Mouse (Mus musculus): Measurements from ENCODE around the gene Mrpl53.

The Mrpl53 gene

GRCm38 (mm10) chr6:83095968-83096367, 12.9 kb upstream of the Mrpl53 start:
- DNase-seq = no peak

DNA sequence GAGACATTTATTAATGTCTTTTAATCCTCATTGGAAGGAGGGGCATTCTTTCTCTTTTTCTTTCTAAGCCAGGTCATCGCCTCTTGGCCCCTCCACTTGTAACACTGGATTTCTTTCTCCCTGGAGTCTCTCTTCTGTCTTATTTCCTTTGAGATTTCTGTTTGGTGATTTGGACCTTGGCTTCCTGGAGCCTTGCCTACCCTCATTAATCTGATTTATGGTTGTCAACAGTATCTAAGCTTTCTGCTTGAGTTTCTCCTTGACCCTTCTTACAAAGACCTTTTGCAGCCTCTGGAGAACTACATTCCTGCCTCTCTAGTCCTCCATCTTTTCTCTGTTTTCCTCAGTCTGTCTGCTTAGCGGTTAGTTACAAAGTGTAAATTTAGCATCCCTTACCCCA, 10.4 kb upstream of the Mrpl53 start:
- peak; percentile 77 to 85 for DNase-seq

GRCm38 (mm10) chr6:83101316-83101687, 7.5 kb upstream of the Mrpl53 start, which contains the start of the genes Ccdc142 and Gm42688:
Ccdc142 (plus strand) TSS chr6:83101601.
Gm42688 (plus strand) TSS chr6:83101617.
- peak; percentile 94 to 95 for DNase-seq

DNA sequence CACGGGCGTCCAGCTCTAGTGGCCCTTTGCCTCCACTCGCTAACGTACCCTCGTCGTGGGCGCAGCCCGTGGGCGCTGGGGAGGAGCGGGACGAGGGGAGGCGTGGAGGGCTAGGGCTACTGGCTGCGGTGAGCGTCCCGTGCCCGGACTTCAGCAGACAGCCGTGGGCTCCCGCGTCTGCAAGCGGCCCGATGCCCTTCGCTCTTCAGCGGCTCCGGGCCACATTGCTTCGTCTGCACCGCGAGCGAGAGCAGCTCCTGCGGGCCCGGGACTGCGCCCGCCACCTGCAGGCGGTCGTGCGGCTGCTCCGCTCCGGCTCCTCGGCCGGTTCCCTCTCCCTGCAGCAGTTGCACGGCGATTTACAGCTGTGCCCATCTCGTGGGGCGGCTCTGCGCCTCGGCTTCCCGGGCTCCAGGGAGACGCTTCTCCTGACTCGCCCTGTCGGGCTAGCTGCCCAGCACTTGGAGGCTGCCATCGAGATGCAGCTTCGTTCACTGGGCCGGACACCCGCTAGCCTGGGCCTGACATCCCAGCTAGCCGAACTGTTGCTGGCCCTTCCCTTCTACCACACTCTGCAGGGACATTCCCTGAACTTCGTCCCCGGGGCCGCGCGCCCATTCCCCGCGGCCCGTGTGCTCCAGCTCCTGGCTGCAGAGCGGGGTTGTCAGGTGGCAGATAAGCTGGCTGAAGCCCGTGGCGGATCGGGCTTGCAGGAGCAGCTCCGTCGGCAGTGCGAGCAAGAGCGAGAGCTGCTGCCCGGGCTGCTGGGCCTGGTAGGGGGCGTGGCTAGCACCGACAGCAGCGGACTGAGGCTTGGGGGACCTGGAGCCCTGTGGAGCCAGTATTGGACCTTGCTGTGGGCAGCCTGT, 6.9 kb upstream of the Mrpl53 start:
- DNase-seq = peak in 1 of 2 experiments; percentile 64

DNA sequence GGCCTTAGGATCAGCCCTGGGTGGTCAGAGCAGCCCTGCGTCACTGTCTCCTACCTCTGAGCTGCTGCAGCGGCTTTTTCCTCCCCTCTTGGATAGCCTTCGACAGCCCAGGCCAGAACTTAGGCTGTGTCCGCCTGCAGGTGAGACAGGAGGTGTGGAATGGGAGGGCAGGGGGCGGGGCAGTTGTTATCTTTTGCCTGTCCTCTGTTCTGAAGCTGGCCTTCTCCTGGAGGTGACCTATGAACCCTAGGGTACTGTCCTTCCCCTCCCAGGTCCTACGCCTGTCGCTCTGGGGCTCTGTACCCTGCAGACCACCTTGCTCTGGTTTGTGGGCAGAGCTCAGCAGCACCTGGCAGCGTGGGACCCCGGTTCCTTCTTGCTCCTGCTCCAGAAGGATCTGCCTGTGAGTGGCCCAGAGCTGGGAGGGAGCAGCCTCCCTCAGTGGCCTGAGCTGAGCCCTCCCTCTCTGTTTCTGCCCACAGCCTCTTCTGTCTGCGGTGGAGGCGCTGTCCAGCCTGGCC, 5.7 kb upstream of the Mrpl53 start:
- DNase-seq = no peak

DNA sequence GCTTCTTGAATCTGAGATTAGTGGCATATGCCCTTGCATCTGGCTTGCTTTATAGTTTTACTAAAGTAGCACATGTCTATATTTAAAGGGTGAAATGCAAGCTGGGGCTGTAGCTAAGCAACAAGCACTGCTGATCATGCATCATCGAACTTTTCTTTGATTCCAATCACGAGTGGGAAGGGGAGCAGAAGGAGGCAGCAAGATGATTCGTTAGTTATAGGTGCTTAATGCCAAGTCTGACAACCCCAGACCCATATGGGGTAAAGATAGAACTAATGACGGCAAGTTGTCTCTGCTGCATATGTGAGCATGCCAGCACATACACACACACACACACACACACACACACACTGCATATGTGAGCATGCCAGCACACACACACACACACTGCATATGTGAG, 4.7 kb upstream of the Mrpl53 start:
- DNase-seq = no peak

- DNase-seq = peak; percentile 74 to 82
Measured at GRCm38 (mm10) chr6:83107566-83108400, 1.1 kb upstream of the Mrpl53 start.

GRCm38 (mm10) chr6:83111510-83112136, 2.8 kb downstream of the Mrpl53 start:
- DNase-seq = no peak

GRCm38 (mm10) chr6:83115011-83115671, 6.3 kb downstream of the Mrpl53 start, which contains the start of gene Mogs:
Mogs (plus strand) TSS chr6:83115496.
- DNase-seq = peak; percentile 90 to 94

- DNase-seq = no peak
Measured at GRCm38 (mm10) chr6:83115682-83116372, 7.0 kb downstream of the Mrpl53 start.

DNA sequence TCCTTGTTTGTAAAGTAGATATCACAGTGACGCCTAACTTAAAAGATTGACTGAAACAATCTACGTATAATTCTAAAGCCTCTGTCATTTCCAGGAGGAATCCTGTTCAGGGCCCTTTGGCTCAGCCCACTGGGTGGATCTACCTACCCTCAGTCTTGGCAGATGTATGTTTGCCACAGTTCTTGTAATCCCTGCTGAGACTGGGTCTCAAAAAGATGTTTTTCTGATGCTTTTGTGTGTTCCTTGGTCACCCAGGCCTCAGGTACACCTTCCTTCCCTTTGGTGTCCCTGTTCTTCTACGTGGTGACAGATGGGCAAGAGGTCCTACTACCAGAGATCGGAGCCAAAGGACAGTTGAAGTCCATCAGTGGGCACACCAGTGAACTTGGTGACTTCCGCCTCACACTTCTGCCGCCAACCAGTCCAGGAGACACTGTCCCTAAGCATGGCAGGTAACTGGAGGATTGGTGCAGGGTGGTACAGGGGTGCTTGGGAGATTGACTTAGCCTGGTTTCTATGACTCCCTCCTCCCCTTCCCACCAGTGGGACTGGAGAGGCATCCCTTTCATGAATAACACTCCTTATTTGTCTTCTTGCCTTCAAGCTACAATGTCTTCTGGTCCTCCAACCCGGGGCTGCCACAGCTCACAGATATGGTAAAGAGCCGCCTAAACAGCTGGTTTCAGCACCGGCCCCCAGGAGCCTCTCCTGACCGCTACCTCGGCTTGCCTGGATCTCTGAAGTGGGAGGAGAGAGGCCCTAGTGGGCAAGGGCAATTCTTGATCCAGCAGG, 7.7 kb downstream of the Mrpl53 start:
- no peak for DNase-seq

GRCm38 (mm10) chr6:83117165-83117438, 8.3 kb downstream of the Mrpl53 start:
- DNase-seq = no peak

GRCm38 (mm10) chr6:83117616-83118015, 8.8 kb downstream of the Mrpl53 start:
- DNase-seq = no peak

DNA sequence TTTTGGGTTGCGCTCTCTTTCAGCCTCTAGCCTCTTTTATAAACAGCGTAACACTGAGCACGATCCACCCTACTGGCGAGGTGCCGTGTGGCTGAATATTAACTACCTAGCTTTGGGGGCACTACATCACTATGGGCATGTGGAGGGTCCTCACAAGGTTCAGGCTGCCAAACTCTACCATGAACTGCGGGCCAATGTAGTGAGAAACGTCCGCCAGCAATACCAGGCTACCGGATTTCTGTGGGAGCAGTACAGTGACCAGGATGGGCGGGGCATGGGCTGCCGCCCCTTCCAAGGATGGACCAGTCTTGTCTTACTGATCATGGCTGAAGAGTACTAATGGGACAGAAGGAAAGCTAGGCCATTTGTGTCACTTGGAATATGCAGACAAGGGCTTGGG, 9.5 kb downstream of the Mrpl53 start:
- DNase-seq = no peak

GRCm38 (mm10) chr6:83118825-83119733, 10.2 kb downstream of the Mrpl53 start:
- no peak for DNase-seq

DNA sequence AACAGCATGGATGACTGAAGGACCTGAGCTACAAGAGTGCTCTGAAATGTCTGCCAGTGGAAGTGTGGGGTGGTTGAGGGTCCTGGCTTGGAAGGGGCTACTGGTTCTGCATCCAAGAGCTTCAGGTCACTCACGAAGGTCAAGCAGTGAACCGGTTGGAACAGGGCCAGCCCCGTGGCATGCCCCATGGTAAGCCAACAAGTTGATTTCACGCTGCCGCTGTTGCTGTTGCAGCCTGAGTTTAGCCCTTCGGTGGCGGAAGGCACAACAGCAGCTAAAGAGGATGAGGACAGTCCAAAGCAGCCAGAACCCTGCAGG, 10.9 kb downstream of the Mrpl53 start:
- no peak for DNase-seq

DNA sequence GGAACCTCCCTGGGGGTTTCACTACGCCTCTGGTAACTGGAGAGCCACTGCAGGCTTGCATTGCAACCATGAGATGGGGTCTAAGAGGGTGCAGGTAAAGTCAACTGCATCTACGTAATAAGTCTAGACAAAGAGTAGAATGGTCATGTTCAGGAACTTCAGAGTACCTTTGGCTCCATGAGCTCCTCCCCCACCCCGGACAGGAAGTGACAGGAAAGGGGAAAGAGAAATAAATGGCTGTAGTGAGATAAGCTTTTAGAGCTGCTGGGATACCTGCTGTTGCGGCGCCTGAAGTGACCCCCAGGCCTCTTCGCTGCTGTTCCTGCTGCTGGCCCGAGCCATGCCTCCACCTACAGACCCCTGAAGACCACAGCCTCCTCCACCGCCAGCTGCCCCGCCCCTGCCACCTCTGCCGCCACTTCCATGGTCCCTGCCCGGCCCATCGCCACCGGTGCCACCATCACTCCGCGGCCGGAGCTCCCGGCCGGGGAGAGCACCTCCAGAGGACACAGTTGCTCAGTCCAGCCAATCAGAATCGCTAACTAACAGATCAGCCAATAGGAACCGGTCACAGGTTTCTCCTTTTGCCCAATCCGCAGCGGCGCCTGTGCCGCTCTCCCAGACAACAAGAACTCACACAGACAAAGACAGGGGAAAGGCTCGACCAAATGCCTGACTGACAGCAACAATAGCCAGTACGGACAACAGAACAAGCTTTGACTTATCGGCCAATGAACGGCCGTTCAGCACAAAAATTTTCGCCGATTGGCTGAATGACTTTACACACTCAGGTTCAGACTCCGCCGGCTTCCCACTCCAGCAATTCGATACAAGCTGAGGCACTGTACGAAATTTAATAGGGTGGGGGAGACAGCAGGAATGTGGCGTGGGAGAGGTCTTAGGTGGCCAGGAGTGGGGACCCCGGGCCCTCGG, 12.4 kb downstream of the Mrpl53 start, which contains the start of gene Wbp1:
Wbp1 (minus strand) TSS at position 630 of the 933 bp plus-strand sequence.
- DNase-seq = peak; percentile 97 to 99

DNA sequence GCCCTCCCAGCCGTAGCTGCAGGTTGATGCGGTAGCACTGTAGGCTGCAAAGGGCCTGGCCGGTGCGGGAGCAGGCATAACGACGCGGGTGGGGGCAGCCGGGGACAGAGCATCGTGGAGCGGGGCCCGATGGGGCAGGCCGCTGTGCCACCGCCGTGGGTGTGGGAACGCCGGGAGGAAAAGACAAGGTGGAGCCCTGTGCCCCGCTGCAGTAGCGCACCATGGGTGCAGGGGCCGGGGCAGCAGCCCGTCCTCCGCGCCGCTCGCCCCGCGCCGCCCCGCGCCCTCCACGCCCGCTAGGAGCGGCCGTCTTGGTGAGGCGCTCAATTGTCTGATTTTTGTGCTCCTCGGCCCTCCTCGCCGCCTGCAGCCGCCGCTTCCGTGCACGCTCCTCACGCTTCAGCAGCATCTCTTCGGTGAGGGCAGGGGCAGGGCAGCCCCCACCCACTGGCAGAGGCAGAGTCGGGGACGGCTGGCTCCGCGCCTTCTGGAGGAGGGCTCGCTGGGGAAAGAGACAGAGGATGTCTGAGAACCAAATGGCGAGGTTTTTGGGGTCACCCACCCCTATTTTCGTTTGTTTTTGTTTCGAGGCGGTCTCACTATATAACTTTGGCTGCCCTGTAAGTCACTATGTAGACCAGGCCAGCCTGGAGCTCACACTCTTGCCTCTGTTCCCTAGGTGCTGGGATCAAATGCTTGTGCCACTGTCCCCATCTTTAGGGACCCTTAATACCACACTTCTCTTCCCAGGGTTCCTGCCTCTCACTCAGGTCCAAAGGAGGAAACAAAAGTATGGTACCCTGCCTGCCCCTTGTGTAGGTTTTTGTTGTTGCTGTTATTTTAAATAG, 13.2 kb downstream of the Mrpl53 start:
- DNase-seq = no peak

All from kidney, adult 8-10 months (tissue).